Mouse (Mus musculus): ENCODE results near the gene Atp5s.

Atp5s gene

DNA sequence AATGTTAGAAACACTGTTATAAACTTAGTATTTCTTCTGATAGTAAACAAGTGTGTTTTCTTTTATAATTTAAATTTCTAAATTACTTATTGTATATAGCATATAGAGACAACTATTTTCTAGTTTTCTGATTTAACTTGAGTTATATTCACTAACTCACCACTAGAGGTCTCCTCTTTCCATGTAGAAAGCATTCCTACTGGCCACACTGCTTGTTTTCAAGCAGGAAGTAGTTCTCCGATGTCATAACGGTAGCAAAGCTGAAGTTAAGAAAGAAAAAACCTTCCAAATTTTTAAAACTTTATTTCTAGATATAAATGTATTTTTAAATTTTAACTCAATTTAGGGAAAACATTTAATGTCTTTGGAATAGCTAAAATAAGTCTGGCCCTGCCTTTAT, 8.8 kb downstream of the Atp5s start:
- no peak for DNase-seq

DNA sequence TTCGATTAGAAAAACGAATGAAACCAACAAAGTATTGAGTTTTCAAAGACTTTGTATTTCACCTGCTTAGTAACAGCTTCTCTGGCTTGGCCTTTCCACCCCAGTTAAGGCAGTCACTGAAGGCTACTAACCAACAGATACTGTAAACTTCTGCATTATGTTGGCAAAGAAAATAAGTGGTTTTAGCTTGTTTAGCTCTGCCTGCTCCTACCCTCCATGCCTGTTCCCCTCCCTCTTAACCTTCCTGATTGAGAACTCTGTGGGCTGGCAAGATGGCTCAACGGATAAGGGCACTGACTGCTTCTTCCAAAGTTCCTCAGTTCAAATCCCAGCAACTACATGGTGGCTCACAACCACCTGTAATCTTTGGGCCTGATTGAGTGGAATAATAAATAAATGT, 9.2 kb downstream of the Atp5s start:
- no peak for DNase-seq

DNA sequence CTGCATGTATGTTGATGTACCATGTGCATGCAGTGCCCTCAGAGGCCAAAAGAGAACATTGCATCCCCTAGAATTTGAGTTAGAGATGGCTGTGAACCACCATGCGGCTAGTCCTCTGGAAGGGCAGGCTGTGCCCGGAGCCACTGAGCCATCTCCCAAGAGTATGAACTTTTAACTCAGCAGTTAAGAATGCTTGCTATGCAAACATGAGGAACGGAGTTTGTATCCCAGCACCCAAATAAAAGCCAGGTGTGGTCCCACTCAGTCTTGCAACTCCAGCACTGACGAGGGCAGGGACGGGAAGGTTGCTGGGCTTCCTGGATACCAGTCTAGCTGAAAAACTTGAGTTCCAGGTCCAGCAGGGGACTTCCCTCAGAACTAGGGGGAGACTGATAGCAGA, 17.2 kb downstream of the Atp5s start:
- DNase-seq, result peak in 1 of 2 experiments; percentile 16

DNA sequence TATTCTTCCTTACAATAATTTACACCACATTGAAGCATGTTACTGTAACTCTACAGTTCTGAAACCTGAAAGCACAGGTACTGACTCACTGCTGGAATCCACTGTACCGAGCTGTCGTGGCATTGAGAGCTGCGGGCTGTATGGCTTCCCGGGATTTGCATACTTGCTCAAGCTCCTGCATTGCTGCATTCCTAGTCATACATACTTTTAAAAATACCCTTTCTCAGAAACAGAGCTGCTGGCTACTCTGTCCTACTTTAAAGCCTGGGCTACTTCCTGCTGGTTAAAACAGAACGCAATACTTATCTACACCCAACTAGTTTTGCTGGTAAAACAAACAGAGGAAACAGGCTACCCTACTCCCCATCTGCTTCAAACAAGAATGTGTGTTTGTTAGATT, 19.4 kb downstream of the Atp5s start:
- no peak for DNase-seq

- peak; percentile 54 to 77 for DNase-seq
These were observed 27.2 kb downstream of the Atp5s start for GRCm38 (mm10) chr12:69751864-69752341.

DNA sequence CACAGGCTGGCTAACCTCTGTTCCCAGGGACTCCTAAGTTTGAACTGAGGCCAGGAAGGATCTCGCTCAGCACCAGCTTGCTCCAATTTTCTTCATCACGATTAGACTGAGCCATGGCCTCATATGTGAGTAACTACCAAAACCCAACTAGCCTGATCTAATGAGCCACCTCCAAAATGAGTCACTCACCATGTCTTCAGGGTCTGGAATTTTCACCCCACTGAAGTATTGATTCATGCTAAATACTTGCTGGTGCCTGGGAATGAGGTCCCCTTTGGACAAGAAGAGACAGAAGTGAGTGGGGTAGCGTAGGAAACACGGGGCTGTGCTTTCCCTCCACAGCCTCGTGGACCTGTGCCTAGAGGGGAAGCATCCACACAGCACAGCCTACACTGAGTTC, 29.2 kb downstream of the Atp5s start:
- no peak for DNase-seq

DNA sequence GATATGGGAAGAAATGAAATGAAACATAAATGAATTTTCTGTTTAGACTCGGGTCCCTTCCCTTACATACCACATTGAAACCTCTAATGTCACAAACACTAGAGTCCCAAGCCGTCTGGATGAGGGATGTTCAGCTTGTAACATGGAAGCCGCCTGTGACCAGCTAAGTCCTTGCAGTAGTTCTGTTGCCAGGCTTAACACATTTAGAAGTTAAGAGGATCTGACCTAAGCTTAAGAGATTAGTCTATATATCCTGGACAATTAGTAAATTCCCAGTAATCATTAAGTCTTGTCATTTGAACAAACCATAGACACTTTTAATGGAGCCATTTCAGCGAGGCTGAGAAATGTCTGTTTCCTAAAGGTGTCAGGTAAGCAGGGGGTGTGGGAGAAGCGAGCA, 31.3 kb downstream of the Atp5s start:
- no peak for DNase-seq

DNA sequence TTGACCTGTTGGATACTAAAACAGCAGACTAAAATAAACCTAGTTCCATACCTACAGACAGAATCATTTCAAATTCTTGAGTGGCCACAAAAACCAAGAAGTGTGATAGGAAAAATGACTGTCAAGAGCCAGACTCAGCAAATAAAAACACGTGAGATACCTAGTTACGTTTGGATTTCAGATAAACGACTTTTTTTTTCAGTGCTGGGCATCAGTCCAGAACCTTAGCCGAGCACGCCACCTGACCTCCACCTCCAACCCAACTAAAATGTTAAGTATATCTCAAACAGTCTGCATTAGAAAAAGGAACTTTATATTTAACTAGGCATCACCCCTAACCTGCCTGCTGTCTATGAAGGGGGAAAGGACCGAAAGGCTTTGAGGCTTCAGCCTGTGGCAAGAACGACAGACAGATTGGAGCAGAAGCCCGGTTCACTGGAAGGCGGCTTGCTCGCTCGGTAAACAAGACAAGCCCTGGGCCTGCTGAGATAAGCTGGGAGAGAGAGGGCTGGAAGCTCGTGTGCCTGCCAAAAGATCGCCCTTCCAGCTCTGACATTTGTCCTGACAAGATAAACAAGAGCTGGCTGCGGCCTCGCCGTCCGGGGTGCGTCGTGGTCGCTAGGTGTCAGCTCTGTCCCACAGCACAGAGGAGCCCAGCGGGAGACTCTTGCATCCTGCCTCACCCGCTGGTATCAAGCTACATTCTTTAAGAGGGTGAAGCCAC, 32.8 kb downstream of the Atp5s start:
- DNase-seq, result peak; percentile 85 to 90

DNA sequence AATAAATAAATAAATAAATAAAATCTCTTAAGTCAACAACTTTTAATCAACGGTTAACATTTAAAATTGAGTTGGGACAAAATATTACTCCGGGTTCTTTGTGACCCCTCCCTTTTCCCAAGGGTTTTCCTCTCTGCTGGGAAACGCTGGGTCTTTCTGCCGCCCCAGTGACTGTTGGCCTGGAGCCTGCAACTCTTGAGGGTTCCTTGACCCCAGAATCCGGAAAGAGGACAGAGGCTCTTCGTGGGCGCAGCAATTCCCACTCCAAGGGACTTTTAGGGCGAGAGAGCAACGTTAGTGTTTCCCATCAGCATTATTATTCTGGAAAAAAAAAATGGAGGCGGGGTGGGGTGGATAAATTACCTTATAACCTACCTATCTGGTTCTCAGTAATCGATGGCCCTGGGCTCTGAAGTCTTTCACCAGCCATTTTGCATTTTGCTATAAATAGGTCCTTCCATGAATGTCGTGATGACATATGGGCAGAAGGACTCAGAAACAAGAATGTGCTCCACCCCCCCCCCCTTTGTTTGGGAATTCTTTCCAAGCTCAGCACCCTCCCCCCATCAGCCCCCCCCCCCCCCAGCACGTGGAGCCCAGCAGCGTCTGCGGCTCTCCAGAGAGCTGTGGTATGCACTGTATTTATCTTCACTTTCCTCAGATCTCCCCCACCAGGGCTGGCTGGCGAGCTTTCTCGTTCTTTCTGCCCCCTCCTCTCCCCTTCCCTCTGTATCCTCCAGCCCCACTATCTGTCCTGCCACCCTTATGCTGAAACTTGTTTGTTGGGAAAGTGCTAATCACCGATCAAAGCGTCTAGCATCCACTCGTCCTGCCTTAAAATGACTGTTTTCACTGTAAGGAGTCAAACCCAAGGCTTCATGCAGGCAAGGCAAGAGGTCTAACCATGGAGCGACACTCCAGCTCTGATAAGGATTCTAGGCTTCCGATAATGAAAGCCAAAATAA, 33.8 kb downstream of the Atp5s start:
- DNase-seq, result peak; percentile 70 to 79

GRCm38 (mm10) chr12:69759267-69759885, 34.6 kb downstream of the Atp5s start:
- no peak for DNase-seq

GRCm38 (mm10) chr12:69760014-69760413, 35.3 kb downstream of the Atp5s start:
- no peak for DNase-seq

DNA sequence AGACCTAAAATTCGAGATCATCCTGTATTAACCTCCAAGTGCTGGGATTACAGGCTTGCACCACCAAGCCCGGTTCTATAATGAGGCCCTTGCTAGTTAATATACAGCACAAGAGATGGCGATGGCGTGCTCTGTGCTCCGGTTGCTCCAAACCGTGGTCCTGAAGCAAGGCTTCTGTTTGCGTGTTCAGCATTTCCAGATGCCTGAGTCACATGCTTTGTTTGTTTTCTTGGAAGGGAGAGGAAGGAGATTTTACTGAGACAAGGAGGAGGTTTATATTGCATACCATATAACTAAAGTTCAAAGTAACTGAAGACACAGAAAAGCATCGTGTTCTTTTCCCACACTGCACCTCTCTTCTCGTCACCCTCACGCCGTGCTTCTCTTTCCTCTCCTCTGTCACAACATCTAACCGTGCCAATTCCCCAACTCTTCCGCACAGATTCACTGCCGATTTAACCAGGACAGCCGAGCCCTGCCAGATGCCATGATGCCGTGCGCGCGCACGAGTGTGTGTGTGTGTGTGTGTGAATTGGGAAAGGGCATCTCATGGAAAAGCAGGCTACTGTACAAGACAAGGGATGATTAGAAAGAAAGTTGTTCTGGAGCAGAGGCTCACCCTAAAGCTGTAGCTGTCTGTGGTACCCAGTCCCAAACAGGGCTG, 36.1 kb downstream of the Atp5s start:
- DNase-seq, result peak in 1 of 2 experiments; percentile 32

GRCm38 (mm10) chr12:69761603-69762002, 36.9 kb downstream of the Atp5s start:
- DNase-seq, result peak; percentile 41 to 62

- peak; percentile 51 to 75 for DNase-seq
These were observed 40.8 kb downstream of the Atp5s start for GRCm38 (mm10) chr12:69765543-69765942.

DNA sequence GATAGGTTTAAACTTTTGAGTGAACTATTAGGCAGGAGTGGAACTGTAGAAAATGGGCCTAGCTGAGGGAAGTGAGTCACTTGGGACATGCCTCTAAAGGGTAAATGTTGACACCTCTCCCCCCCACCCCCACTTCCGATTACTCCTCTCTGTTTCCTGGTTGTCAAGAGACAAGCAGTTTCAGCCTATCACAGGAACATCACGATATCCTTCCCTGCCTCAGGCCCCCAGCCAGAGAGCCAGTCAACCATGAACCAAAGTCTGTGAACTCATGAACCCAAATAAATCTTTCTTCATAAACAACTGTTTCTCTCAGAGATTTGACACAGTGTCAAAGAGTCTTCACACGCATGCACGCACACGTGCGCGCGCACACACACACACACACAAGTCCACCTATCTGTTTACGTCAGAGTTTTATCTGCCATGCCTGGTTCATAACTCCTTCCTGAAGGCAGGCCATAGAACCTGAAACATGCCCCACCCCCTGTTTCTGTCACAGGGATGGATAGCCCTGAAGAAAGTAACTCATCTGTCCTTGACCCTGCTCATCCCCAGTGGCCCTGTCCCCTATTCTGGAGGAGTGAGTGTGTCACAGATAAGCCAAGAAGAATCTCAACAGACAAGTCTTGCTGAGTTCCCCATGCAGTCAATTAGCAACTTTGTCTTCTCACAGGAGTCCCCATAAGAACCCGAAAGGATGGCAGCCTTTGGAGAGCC, 41.6 kb downstream of the Atp5s start:
- peak; percentile 77 to 87 for DNase-seq

DNA sequence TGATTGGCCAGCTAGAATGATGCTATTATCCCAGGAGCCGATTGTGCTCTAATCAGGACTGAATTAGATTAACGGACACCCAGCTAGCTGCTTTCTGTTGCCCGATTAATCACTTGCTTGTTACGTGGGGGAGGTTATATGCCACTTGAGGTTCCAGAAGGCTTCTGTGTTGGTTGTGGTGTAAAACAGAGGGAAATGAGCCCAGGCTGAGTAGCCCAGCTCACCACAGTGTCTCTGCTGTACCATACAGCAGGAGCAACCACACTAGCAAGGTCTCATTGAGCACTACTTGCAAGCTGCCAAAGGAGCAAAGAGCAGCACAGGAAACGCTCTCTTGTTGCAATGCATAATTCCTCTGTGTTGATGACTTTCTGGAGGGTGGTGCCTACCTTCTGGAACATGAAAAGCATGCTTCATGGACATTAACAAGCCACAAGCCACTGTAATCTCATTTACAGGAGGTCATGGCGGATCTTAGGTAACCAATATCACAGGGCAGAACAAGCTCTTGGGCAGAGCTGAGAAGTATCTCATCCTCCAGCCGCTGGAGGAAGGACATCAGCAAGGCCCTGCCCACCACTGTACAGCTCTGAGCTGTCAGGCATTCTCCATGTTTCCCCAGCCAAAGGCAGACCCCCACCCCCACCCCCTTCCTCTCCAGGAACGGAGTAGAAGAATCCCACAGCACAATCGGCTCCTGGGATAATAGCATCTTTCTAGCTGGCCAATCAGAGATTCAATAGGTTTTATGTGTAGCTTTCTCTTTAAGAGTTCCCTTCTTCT, 42.9 kb downstream of the Atp5s start:
- DNase-seq, result no peak

DNA sequence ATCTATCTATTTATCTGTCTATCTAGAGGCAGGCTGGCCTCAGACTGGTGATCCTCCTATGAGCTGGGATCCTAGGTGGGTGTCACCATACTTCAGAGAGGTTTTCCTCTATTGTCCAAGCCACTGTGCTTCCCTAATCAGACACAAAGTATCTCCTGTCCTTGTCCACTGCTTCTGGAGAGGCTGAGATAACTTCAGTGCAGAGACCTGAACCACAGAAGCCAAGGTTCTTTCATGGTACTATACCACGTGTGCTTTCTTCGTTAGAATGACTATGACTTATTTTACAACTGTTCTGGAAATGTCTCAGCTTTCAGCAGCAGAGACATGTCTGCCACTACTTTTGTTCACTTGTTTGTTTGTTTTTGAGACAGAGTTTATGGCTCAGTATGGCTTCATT, 44.1 kb downstream of the Atp5s start:
- no peak for DNase-seq

DNA sequence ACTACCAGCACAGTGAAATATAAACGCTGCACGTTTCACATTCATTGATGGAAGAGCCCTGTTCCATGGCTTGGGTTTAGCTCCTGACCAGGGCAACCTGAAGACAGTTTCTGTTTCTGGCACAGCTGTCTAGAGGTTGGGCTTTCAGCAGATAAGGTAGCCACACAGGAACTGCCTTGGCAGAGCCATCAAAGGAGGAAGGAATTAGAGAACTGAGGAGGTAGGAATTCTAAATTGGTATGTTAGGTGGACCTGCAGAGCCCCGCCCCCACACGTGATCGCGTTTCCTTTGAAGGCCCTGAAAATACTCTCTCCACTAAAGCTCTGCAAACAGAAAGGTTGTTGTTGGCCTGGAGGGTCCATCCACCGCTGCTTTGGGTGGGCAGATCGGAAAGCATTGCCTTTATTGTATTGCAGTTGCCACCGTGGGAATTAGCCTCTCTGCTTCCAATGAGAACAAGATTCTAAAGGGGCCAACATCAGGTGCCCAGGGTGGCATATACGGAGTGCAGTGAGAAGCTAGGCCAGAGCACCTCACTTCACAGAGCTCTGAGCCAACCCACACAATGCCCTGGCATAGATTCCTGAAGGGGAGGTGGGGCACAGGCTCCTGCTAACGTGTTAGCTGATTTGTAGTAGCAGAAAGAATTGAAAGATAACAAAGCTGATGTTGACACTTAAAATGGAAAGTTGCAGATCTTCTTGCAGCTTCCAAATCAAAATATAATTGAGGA, 52.0 kb downstream of the Atp5s start:
- peak; percentile 81 to 84 for DNase-seq

GRCm38 (mm10) chr12:69777341-69777730, 52.6 kb downstream of the Atp5s start:
- peak in 1 of 2 experiments; percentile 61 for DNase-seq

GRCm38 (mm10) chr12:69777957-69778356, 53.2 kb downstream of the Atp5s start:
- no peak for DNase-seq
